Mouse (Mus musculus): ENCODE results near the gene Gfod2. TPM values are rescaled to one million over a fixed set of nuclear protein-coding genes. Genes with fewer than 3 reads are reported as not detected.
A peak's percentile ranks its signal among the peaks of the same experiment; 100 is the strongest.

Gene Gfod2
- polyA plus RNA-seq, 1 experiment from 2014 or later: 19.2 TPM

GRCm38 (mm10) chr8:105799091-105799812 lies 40.8 kb upstream of the Gfod2 start:
- Histone ChIP-seq H3K27ac (peak overlapping the region; percentile 65), H3K36me3 (ENCODE audit: insufficient read depth, low read length) (no peaks in the 10 kb centered on the region), H3K4me2 (ENCODE audit: low read length) (0 out of 2 replicates have a peak overlapping the region, but pooled peaks have one; percentile 2), H3K4me3 (replicated peaks; ENCODE audit: low read depth, low read length) (no peak overlapping the region), H3K27me3 (ENCODE audit: insufficient read depth, low read length) (no peaks in the 10 kb centered on the region), H3K4me1 (replicated peaks; ENCODE audit: insufficient read depth, low read length) (peaks cover 11% of the 10 kb centered on the region; the same call in 1 of the 2 replicates), H3K9ac (ENCODE audit: low read depth, low read length) (no peak overlapping the region), H3K9me3 (replicated peaks; ENCODE audit: low read length) (no peaks in the 10 kb centered on the region)
- ATAC-seq (replicated peaks; ENCODE audit: low FRiP score, low read depth) (0 out of 2 replicates have a peak, but pooled peaks have one; percentile 57), DNase-seq (ENCODE audit: low spot score) (peak; percentile 77)
- no peak; the same call in 1 of the 2 replicates for TF ChIP-seq CTCF (IDR thresholded peaks at IDR 0.05; ENCODE audit: low read depth)
- WGBS: 24% methylated on average over 8 of the region's 8 CpGs

GRCm38 (mm10) chr8:105798408-105798807 lies 39.9 kb upstream of the Gfod2 start:
- ATAC-seq (replicated peaks; ENCODE audit: low FRiP score, low read depth) (no peak), DNase-seq (ENCODE audit: low spot score) (no peak)
- TF ChIP-seq CTCF (IDR thresholded peaks at IDR 0.05; ENCODE audit: low read depth): no peak
- peak overlapping the region; percentile 65; the same call in 1 of the 2 replicates for H3K27ac ChIP-seq
- H3K36me3 ChIP-seq (ENCODE audit: insufficient read depth, low read length): no peaks in the 10 kb centered on the region
- H3K4me1 ChIP-seq (replicated peaks; ENCODE audit: insufficient read depth, low read length): peaks cover 11% of the 10 kb centered on the region; the same call in 1 of the 2 replicates
- WGBS: 78% methylated on average over 5 of the region's 5 CpGs
- H3K4me2 ChIP-seq (ENCODE audit: low read length): no peak overlapping the region
- no peaks in the 10 kb centered on the region for H3K9me3 ChIP-seq (replicated peaks; ENCODE audit: low read length)
- no peak overlapping the region for H3K9ac ChIP-seq (ENCODE audit: low read depth, low read length)
- H3K4me3 ChIP-seq (replicated peaks; ENCODE audit: low read depth, low read length): no peak overlapping the region
- no peaks in the 10 kb centered on the region for H3K27me3 ChIP-seq (ENCODE audit: insufficient read depth, low read length)

- no peak for TF ChIP-seq CTCF (IDR thresholded peaks at IDR 0.05; ENCODE audit: low read depth)
- Histone ChIP-seq H3K36me3 (ENCODE audit: insufficient read depth, low read length) (no peaks in the 10 kb centered on the region), H3K27ac (no peak overlapping the region; the same call in 1 of the 2 replicates), H3K9ac (ENCODE audit: low read depth, low read length) (no peak overlapping the region), H3K4me1 (replicated peaks; ENCODE audit: insufficient read depth, low read length) (peaks cover 11% of the 10 kb centered on the region; the same call in 1 of the 2 replicates), H3K9me3 (replicated peaks; ENCODE audit: low read length) (no peaks in the 10 kb centered on the region), H3K4me2 (ENCODE audit: low read length) (no peak overlapping the region), H3K4me3 (replicated peaks; ENCODE audit: low read depth, low read length) (no peak overlapping the region), H3K27me3 (ENCODE audit: insufficient read depth, low read length) (no peaks in the 10 kb centered on the region)
- WGBS: 86% methylated on average over 1 of the region's 1 CpGs
- DNase-seq (ENCODE audit: low spot score) (no peak), ATAC-seq (replicated peaks; ENCODE audit: low FRiP score, low read depth) (no peak)
These were observed 37.3 kb upstream of the Gfod2 start for GRCm38 (mm10) chr8:105795785-105796184.

- H3K36me3 ChIP-seq (ENCODE audit: insufficient read depth, low read length): no peaks in the 10 kb centered on the region
- no peak overlapping the region for H3K4me3 ChIP-seq (replicated peaks; ENCODE audit: low read depth, low read length)
- H3K4me1 ChIP-seq (replicated peaks; ENCODE audit: insufficient read depth, low read length): peaks cover 6% of the 10 kb centered on the region; the same call in 1 of the 2 replicates
- H3K9me3 ChIP-seq (replicated peaks; ENCODE audit: low read length): no peaks in the 10 kb centered on the region
- TF ChIP-seq CTCF (IDR thresholded peaks at IDR 0.05; ENCODE audit: low read depth): no peak
- WGBS: 78% methylated on average over 3 of the region's 3 CpGs
- DNase-seq (ENCODE audit: low spot score) (no peak), ATAC-seq (replicated peaks; ENCODE audit: low FRiP score, low read depth) (no peak)
- H3K27me3 ChIP-seq (ENCODE audit: insufficient read depth, low read length): no peaks in the 10 kb centered on the region
- H3K9ac ChIP-seq (ENCODE audit: low read depth, low read length): no peak overlapping the region
- H3K4me2 ChIP-seq (ENCODE audit: low read length): no peak overlapping the region
- H3K27ac ChIP-seq: no peak overlapping the region
These were observed 35.6 kb upstream of the Gfod2 start for GRCm38 (mm10) chr8:105794009-105794598.

GRCm38 (mm10) chr8:105793331-105793730 lies 34.9 kb upstream of the Gfod2 start:
- DNase-seq (ENCODE audit: low spot score): no peak
- WGBS: 86% methylated on average over 1 of the region's 1 CpGs
- Histone ChIP-seq H3K4me3 (replicated peaks; ENCODE audit: low read depth, low read length) (no peak overlapping the region), H3K9ac (ENCODE audit: low read depth, low read length) (no peak overlapping the region), H3K4me1 (replicated peaks; ENCODE audit: insufficient read depth, low read length) (no peaks in the 10 kb centered on the region), H3K27me3 (ENCODE audit: insufficient read depth, low read length) (no peaks in the 10 kb centered on the region), H3K36me3 (ENCODE audit: insufficient read depth, low read length) (no peaks in the 10 kb centered on the region), H3K4me2 (ENCODE audit: low read length) (no peak overlapping the region), H3K9me3 (replicated peaks; ENCODE audit: low read length) (no peaks in the 10 kb centered on the region), H3K27ac (no peak overlapping the region)
- no peak for TF ChIP-seq CTCF (IDR thresholded peaks at IDR 0.05; ENCODE audit: low read depth)
- ATAC-seq (replicated peaks; ENCODE audit: low FRiP score, low read depth): 0 out of 2 replicates have a peak, but pooled peaks have one; percentile 29

GRCm38 (mm10) chr8:105789626-105790025 lies 31.2 kb upstream of the Gfod2 start:
- Histone ChIP-seq H3K4me1 (replicated peaks; ENCODE audit: insufficient read depth, low read length) (no peaks in the 10 kb centered on the region), H3K9me3 (replicated peaks; ENCODE audit: low read length) (no peaks in the 10 kb centered on the region), H3K4me3 (replicated peaks; ENCODE audit: low read depth, low read length) (no peak overlapping the region), H3K27ac (no peak overlapping the region), H3K4me2 (ENCODE audit: low read length) (no peak overlapping the region), H3K9ac (ENCODE audit: low read depth, low read length) (no peak overlapping the region), H3K27me3 (ENCODE audit: insufficient read depth, low read length) (no peaks in the 10 kb centered on the region), H3K36me3 (ENCODE audit: insufficient read depth, low read length) (peaks cover 14% of the 10 kb centered on the region)
- no peak for ATAC-seq (replicated peaks; ENCODE audit: low FRiP score, low read depth)
- DNase-seq (ENCODE audit: low spot score): no peak
- TF ChIP-seq CTCF (IDR thresholded peaks at IDR 0.05; ENCODE audit: low read depth): no peak

Measured in kidney, postnatal 0 days (tissue).